Mouse (Mus musculus): Measurements from ENCODE around the gene Olfr444. TPM values are rescaled to one million over a fixed set of nuclear protein-coding genes. Genes with fewer than 3 reads are reported as not detected.

Gene Olfr444
- total RNA-seq (2021), result not detected

DNA sequence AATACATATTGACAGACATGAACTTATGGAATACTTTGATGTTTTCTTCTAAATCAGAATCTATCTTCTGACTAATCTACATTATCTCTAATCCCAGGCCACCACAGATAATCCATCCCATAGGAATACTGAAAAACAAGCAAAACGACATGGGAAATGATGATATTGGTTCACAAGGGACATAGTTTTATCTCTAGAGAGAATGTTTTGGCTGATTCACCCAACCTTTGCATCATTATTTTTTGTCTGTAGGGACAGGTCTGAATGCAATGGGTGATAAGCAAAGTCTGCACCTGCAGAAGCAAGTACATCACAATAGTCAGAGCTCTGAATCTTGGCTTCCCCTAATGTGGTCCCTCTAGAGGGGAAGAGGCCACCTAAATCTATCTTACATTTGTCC, at the start of gene Olfr444:
Olfr444 (plus strand) TSS at position 301 of the 400 bp plus-strand sequence.
- intact Hi-C loops (cut with DNase I), result no loop called here

DNA sequence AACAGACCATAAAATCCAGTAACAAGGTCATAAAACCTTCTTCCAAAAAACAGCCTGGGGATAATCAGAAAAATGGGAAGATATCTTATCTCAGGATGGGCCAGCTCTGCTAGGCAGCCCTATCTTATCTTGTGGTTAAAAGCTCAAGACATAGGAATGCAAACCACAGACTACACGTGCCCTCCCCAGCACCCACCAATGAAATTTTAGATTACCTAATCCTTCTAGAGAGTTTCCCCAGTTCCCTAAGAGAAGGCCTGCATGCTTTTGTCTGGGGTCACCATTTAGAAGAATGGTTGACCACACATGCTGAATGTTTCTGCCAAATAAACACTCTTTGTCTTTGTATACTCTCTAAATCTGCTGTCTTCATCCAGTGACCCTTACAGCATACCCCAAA, 48.5 kb upstream of the Olfr444 start:
- DNase-seq, result no peak

More for the DNA sequence above, at the start of gene Olfr444:
- no peak for DNase-seq

GRCm38 (mm10) chr6:42908578-42908977, 40.3 kb upstream of the Olfr444 start, which contains the start of gene Olfr447:
TSS of gene Olfr447 (plus strand) at chr6:42908878.
- intact Hi-C loops (cut with DNase I), result no loop called here
- DNase-seq, result no peak

More for the DNA sequence above, 48.5 kb upstream of the Olfr444 start:
- intact Hi-C loops (cut with DNase I), result no loop called here

- no peak for DNase-seq
- intact Hi-C loops (cut with DNase I), result no loop called here
Measured at GRCm38 (mm10) chr6:42921077-42921476, 27.8 kb upstream of the Olfr444 start, which contains the start of gene Olfr446. TSS of gene Olfr446 (plus strand) at chr6:42921377.

DNA sequence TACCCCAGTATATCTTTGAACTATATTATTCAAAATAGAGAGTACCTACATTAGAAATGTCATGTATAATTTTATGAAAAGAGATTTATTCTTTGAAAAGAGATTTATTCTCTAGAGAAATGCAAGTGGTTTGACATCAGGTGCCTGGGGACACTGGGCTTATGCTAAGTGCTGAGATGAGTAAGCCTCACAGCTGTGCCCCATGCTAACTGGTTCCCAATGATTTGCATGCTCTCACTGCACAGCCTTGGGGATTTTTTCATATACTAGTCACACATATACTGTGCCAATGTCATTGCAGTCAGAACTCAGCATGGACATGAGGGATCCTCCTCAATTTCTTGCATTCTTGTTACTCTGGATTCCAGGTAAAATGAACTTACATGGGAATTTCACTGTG, 31.5 kb downstream of the Olfr444 start:
- intact Hi-C loops (cut with DNase I), result no loop called here
- no peak for DNase-seq

Other genes starting within 250 kb of the Olfr444 start
- gene Tcaf1, start 239.0 kb upstream of the Olfr444 start, total RNA-seq (2021), result 100 to 1,000 TPM; 270 to 290 TPM
- not detected for gene Olfr453, start 209.7 kb upstream of the Olfr444 start, total RNA-seq (2021)
- gene Olfr38, start 192.7 kb upstream of the Olfr444 start, total RNA-seq (2021), result not detected
- gene Olfr452, start 164.0 kb upstream of the Olfr444 start, total RNA-seq (2021), result not detected
- not detected for gene Olfr450, start 137.1 kb upstream of the Olfr444 start, total RNA-seq (2021)
- gene Olfr449, start 114.7 kb upstream of the Olfr444 start, total RNA-seq (2021), result not detected
- gene Olfr448, start 58.6 kb upstream of the Olfr444 start, total RNA-seq (2021), result not detected
- not detected for gene Olfr447, start 40.2 kb upstream of the Olfr444 start, total RNA-seq (2021)
- not detected for gene Olfr446, start 27.7 kb upstream of the Olfr444 start, total RNA-seq (2021)
- not detected for gene Olfr441, start 157.3 kb downstream of the Olfr444 start, total RNA-seq (2021)
- gene Olfr237-ps1, start 197.5 kb downstream of the Olfr444 start, total RNA-seq (2021), result under 1 TPM in 1 of 2 experiments, not detected in 1; 0.14 TPM
- gene Olfr437, start 214.2 kb downstream of the Olfr444 start, total RNA-seq (2021), result not detected
- gene Olfr13, start 223.1 kb downstream of the Olfr444 start, total RNA-seq (2021), result not detected
- not detected for gene Olfr435, start 248.1 kb downstream of the Olfr444 start, total RNA-seq (2021)

All from left cerebral cortex, postnatal 4 days (tissue).